Mouse (Mus musculus): Measurements from ENCODE around the gene Phospho2. TPM values are rescaled to one million over a fixed set of nuclear protein-coding genes. Genes with fewer than 3 reads are reported as not detected.

Phospho2 gene
- polyA plus RNA-seq, 1 experiment from 2014 or later = 24.4 TPM

GRCm38 (mm10) chr2:69816575-69816974 is 27.2 kb downstream of the Phospho2 start:
- Histone ChIP-seq H3K27ac (ENCODE audit: low read depth) (no peak overlapping the region), H3K36me3 (ENCODE audit: insufficient read depth) (no peaks in the 10 kb centered on the region), H3K9ac (no peak overlapping the region), H3K4me3 (ENCODE audit: low read depth, low read length) (no peak overlapping the region), H3K27me3 (ENCODE audit: insufficient read depth, low read length) (no peaks in the 10 kb centered on the region), H3K4me2 (no peak overlapping the region), H3K4me1 (ENCODE audit: insufficient read depth) (no peaks in the 10 kb centered on the region), H3K9me3 (ENCODE audit: low read depth, low read length) (no peaks in the 10 kb centered on the region)
- DNase-seq (no peak), ATAC-seq (ENCODE audit: insufficient read depth) (no peak)
- TF ChIP-seq CTCF (IDR thresholded peaks at IDR 0.05; ENCODE audit: low read depth) = no peak
- 40% methylated on average over 5 of the region's 5 CpGs for WGBS

GRCm38 (mm10) chr2:69818350-69819085 is 29.1 kb downstream of the Phospho2 start:
- Histone ChIP-seq H3K27ac (ENCODE audit: low read depth) (no peak overlapping the region), H3K9ac (no peak overlapping the region), H3K27me3 (ENCODE audit: insufficient read depth, low read length) (no peaks in the 10 kb centered on the region), H3K36me3 (ENCODE audit: insufficient read depth) (no peaks in the 10 kb centered on the region), H3K4me1 (ENCODE audit: insufficient read depth) (no peaks in the 10 kb centered on the region), H3K9me3 (ENCODE audit: low read depth, low read length) (no peaks in the 10 kb centered on the region), H3K4me2 (no peak overlapping the region), H3K4me3 (ENCODE audit: low read depth, low read length) (no peak overlapping the region)
- no peak for TF ChIP-seq CTCF (IDR thresholded peaks at IDR 0.05; ENCODE audit: low read depth)
- 73% methylated on average over 9 of the region's 9 CpGs for WGBS
- no peak for ATAC-seq (ENCODE audit: insufficient read depth)
- DNase-seq = no peak

- ATAC-seq (ENCODE audit: insufficient read depth) (no peak), DNase-seq (no peak)
- Histone ChIP-seq H3K27me3 (ENCODE audit: insufficient read depth, low read length) (no peaks in the 10 kb centered on the region), H3K9ac (no peak overlapping the region), H3K27ac (ENCODE audit: low read depth) (no peak overlapping the region), H3K9me3 (ENCODE audit: low read depth, low read length) (no peaks in the 10 kb centered on the region), H3K36me3 (ENCODE audit: insufficient read depth) (peaks cover 11% of the 10 kb centered on the region), H3K4me2 (no peak overlapping the region), H3K4me3 (ENCODE audit: low read depth, low read length) (no peak overlapping the region), H3K4me1 (ENCODE audit: insufficient read depth) (no peaks in the 10 kb centered on the region)
- 53% methylated on average over 1 of the region's 1 CpGs for WGBS
- TF ChIP-seq CTCF (IDR thresholded peaks at IDR 0.05; ENCODE audit: low read depth) = no peak
These were observed 30.8 kb downstream of the Phospho2 start for GRCm38 (mm10) chr2:69820201-69820600.

GRCm38 (mm10) chr2:69821711-69822110 is 32.3 kb downstream of the Phospho2 start, which contains the start of gene Klhl23:
Gene Klhl23, plus strand, starts transcription at chr2:69821944.
- ATAC-seq (ENCODE audit: insufficient read depth) = peak; percentile 30; the same call in 1 of the 2 replicates
- Histone ChIP-seq H3K27me3 (ENCODE audit: insufficient read depth, low read length) (no peaks in the 10 kb centered on the region), H3K9me3 (ENCODE audit: low read depth, low read length) (no peaks in the 10 kb centered on the region), H3K36me3 (ENCODE audit: insufficient read depth) (peaks cover 18% of the 10 kb centered on the region), H3K27ac (ENCODE audit: low read depth) (peak within 1 kb of the TSS; percentile 96), H3K4me3 (ENCODE audit: low read depth, low read length) (peak within 1 kb of the TSS; percentile 82), H3K4me1 (ENCODE audit: insufficient read depth) (no peaks in the 10 kb centered on the region), H3K4me2 (peak within 1 kb of the TSS; percentile 63), H3K9ac (peak within 1 kb of the TSS; percentile 95)
- 5% methylated on average over 8 of the region's 8 CpGs for WGBS
- peak; percentile 67 for DNase-seq
- TF ChIP-seq CTCF (IDR thresholded peaks at IDR 0.05; ENCODE audit: low read depth) = no peak

- Histone ChIP-seq H3K4me1 (ENCODE audit: insufficient read depth) (no peaks in the 10 kb centered on the region), H3K36me3 (ENCODE audit: insufficient read depth) (peaks cover 18% of the 10 kb centered on the region), H3K4me3 (ENCODE audit: low read depth, low read length) (peak overlapping the region; percentile 82), H3K9ac (peak overlapping the region; percentile 95), H3K9me3 (ENCODE audit: low read depth, low read length) (no peaks in the 10 kb centered on the region), H3K4me2 (peak overlapping the region; percentile 63), H3K27me3 (ENCODE audit: insufficient read depth, low read length) (no peaks in the 10 kb centered on the region), H3K27ac (ENCODE audit: low read depth) (peak overlapping the region; percentile 96)
- DNase-seq (peak; percentile 77), ATAC-seq (ENCODE audit: insufficient read depth) (peak; percentile 80)
- WGBS = 1% methylated on average over 58 of the region's 80 CpGs
- 0 out of 2 replicates have a peak, but pooled peaks have one; percentile 11 for TF ChIP-seq CTCF (IDR thresholded peaks at IDR 0.05; ENCODE audit: low read depth)
These were observed 33.1 kb downstream of the Phospho2 start for GRCm38 (mm10) chr2:69822361-69823128.

GRCm38 (mm10) chr2:69823129-69823677 is 33.8 kb downstream of the Phospho2 start:
- peak; percentile 80 for DNase-seq
- H3K9ac ChIP-seq = peak overlapping the region; percentile 95
- 1% methylated on average over 42 of the region's 45 CpGs for WGBS
- no peaks in the 10 kb centered on the region for H3K27me3 ChIP-seq (ENCODE audit: insufficient read depth, low read length)
- H3K27ac ChIP-seq (ENCODE audit: low read depth) = peak overlapping the region; percentile 96
- H3K4me2 ChIP-seq = peak overlapping the region; percentile 63
- peaks cover 22% of the 10 kb centered on the region for H3K36me3 ChIP-seq (ENCODE audit: insufficient read depth)
- H3K4me3 ChIP-seq (ENCODE audit: low read depth, low read length) = peak overlapping the region; percentile 82
- TF ChIP-seq CTCF (IDR thresholded peaks at IDR 0.05; ENCODE audit: low read depth) = no peak
- no peaks in the 10 kb centered on the region for H3K9me3 ChIP-seq (ENCODE audit: low read depth, low read length)
- no peaks in the 10 kb centered on the region for H3K4me1 ChIP-seq (ENCODE audit: insufficient read depth)
- peak; percentile 79 for ATAC-seq (ENCODE audit: insufficient read depth)

GRCm38 (mm10) chr2:69825898-69826297 is 36.5 kb downstream of the Phospho2 start:
- H3K4me3 ChIP-seq (ENCODE audit: low read depth, low read length) = no peak overlapping the region
- 54% methylated on average over 10 of the region's 10 CpGs for WGBS
- H3K9me3 ChIP-seq (ENCODE audit: low read depth, low read length) = no peaks in the 10 kb centered on the region
- H3K36me3 ChIP-seq (ENCODE audit: insufficient read depth) = peaks cover 42% of the 10 kb centered on the region
- DNase-seq = no peak
- no peak for ATAC-seq (ENCODE audit: insufficient read depth)
- H3K27ac ChIP-seq (ENCODE audit: low read depth) = peak overlapping the region; percentile 58; the same call in 1 of the 2 replicates
- H3K4me2 ChIP-seq = 0 out of 2 replicates have a peak overlapping the region, but pooled peaks have one; percentile 15
- no peak overlapping the region for H3K9ac ChIP-seq
- no peak for TF ChIP-seq CTCF (IDR thresholded peaks at IDR 0.05; ENCODE audit: low read depth)
- H3K27me3 ChIP-seq (ENCODE audit: insufficient read depth, low read length) = no peaks in the 10 kb centered on the region
- no peaks in the 10 kb centered on the region for H3K4me1 ChIP-seq (ENCODE audit: insufficient read depth)
